Mouse (Mus musculus): ENCODE data around the gene Adss. TPM values are rescaled to one million over a fixed set of nuclear protein-coding genes. Genes with fewer than 3 reads are reported as not detected.
A peak's percentile ranks its signal among the peaks of the same experiment; 100 is the strongest.

The Adss gene
- polyA plus RNA-seq, 1 experiment from 2014 or later = 26.2 TPM

DNA sequence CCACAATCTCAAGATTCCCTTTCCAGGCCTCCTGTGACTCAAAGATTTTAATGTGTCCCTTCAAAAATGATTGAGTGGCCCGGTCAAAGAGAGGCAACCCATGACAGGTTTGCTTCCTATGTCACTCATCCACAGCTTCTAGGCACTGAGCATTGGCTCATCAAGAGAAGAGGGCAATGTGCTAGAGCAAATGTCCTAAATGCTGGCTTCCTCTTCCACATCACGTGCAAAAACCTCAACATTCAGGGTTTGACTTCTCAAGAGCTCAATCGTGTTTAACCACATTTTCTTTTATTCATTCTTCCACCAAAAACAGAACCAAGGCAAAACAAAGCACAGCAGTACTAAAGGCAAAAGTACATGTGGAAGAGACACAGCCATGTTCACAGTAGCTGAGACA, 64.3 kb downstream of the Adss start:
- H3K4me2 ChIP-seq (replicated peaks; ENCODE audit: low read depth) = no peak overlapping the region
- 95% methylated on average over 3 of the region's 3 CpGs for WGBS
- H3K4me1 ChIP-seq (replicated peaks; ENCODE audit: control insufficient read depth, insufficient read depth, low read length) = peaks cover 3% of the 10 kb centered on the region; the same call in 1 of the 2 replicates
- TF ChIP-seq CTCF (IDR thresholded peaks at IDR 0.05; ENCODE audit: low read depth) = no peak
- no peaks in the 10 kb centered on the region for H3K36me3 ChIP-seq (ENCODE audit: control insufficient read depth, insufficient read depth)
- no peak overlapping the region for H3K4me3 ChIP-seq (ENCODE audit: low read depth, low read length)
- no peak overlapping the region for H3K27ac ChIP-seq (ENCODE audit: low read depth, low read length)
- no peaks in the 10 kb centered on the region for H3K9me3 ChIP-seq (ENCODE audit: control insufficient read depth)
- ATAC-seq = no peak
- no peaks in the 10 kb centered on the region for H3K27me3 ChIP-seq (replicated peaks; ENCODE audit: control insufficient read depth, insufficient read depth, low read length)
- H3K9ac ChIP-seq (ENCODE audit: low read depth, low read length) = no peak overlapping the region

DNA sequence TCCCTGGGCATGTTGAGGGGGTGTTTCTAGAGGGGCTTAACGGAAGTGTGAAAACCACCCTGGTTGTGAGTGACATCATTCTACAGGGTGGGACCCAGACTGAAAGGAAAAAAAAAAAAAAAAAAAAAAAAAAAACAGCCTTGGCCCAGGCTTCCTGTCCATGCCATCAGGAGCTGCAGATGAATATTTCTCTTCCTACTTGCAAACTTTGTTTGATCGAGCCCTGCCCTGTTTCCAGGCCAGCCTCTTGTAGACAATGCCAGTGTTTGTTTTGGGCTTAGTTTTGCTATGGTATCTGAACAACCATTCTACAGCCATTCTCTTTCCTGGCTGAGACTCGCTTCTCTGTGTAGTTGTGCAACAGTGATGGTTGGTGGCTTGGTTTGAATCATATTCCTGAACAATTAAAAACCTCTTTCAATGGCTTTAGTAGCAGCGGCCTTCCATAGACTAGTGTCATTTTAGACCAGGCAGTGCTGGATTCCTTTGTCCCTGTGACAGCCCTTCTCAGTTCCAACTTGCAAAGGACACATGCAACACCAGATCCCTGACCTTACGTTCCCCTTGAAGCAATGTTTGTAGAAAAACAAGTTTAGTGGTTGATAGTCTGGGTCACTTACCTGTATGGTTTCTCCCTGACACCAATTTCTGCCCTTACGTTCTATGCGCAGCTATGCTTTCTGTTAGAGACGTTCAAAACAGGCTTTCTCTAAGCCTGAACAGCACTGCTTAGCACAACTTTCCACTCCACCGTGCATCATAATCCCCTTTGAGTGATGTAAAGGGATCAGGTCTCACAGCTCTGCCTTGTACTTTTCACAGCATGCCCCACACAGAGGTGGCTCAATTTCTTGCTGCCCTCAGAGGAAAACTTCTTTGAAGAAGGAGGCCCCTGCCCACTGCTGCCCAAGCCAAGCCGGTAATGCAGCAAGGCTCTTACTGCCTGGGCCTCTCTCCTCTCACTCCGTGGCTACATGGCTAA, 67.0 kb downstream of the Adss start, which contains the start of gene 1700016C15Rik:
Gene 1700016C15Rik, plus strand, starts transcription at position 772 of the 982 bp plus-strand sequence.
- Histone ChIP-seq H3K36me3 (ENCODE audit: control insufficient read depth, insufficient read depth) (no peaks in the 10 kb centered on the region), H3K4me2 (replicated peaks; ENCODE audit: low read depth) (no peak within 1 kb of the TSS), H3K4me1 (replicated peaks; ENCODE audit: control insufficient read depth, insufficient read depth, low read length) (peaks cover 3% of the 10 kb centered on the region; the same call in 1 of the 2 replicates), H3K4me3 (ENCODE audit: low read depth, low read length) (no peak within 1 kb of the TSS), H3K9me3 (ENCODE audit: control insufficient read depth) (no peaks in the 10 kb centered on the region), H3K27ac (ENCODE audit: low read depth, low read length) (no peak within 1 kb of the TSS), H3K27me3 (replicated peaks; ENCODE audit: control insufficient read depth, insufficient read depth, low read length) (no peaks in the 10 kb centered on the region), H3K9ac (ENCODE audit: low read depth, low read length) (no peak within 1 kb of the TSS)
- WGBS = 61% methylated on average over 11 of the region's 11 CpGs
- no peak; the same call in 1 of the 2 replicates for ATAC-seq
- TF ChIP-seq CTCF (IDR thresholded peaks at IDR 0.05; ENCODE audit: low read depth) = no peak

DNA sequence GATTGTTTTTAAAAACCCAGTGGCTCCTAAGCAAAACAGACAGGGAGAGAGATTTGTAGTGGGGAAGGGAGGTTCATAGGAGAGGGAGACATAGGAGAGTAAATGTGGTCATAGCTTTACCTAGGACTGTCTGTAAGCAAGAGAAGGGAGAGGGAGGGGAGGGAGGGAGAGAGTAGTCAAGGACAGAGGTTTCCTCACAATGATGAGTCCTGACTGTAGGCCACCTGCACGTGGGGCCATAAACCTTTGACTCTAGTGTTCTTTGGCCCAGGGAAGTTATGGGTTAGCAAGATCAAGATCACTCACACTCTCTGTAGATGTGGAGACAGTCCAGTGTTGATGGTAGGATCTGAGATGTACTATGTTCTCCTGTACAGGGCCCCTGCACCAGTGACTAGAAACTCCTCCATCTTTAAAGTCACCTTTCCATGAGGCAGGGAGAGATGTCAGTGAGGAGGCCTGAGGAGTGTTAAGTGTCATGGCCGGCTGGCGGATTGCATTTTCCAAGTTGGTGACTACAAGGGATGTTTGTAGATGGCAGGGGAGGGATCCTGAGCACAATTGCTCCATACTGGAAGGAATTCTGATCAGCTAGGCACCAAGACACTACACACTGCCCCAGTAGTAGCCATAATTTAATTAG, 68.3 kb downstream of the Adss start:
- no peaks in the 10 kb centered on the region for H3K36me3 ChIP-seq (ENCODE audit: control insufficient read depth, insufficient read depth)
- no peak for TF ChIP-seq CTCF (IDR thresholded peaks at IDR 0.05; ENCODE audit: low read depth)
- no peak overlapping the region for H3K9ac ChIP-seq (ENCODE audit: low read depth, low read length)
- peak; percentile 78 for ATAC-seq
- H3K9me3 ChIP-seq (ENCODE audit: control insufficient read depth) = no peaks in the 10 kb centered on the region
- peak overlapping the region; percentile 22 for H3K27ac ChIP-seq (ENCODE audit: low read depth, low read length)
- 75% methylated on average over 3 of the region's 3 CpGs for WGBS
- H3K4me2 ChIP-seq (replicated peaks; ENCODE audit: low read depth) = no peak overlapping the region
- H3K4me1 ChIP-seq (replicated peaks; ENCODE audit: control insufficient read depth, insufficient read depth, low read length) = peaks cover 3% of the 10 kb centered on the region; the same call in 1 of the 2 replicates
- H3K27me3 ChIP-seq (replicated peaks; ENCODE audit: control insufficient read depth, insufficient read depth, low read length) = no peaks in the 10 kb centered on the region
- no peak overlapping the region for H3K4me3 ChIP-seq (ENCODE audit: low read depth, low read length)

GRCm38 (mm10) chr1:177726870-177727269, 69.4 kb downstream of the Adss start:
- no peak for ATAC-seq
- 37% methylated on average over 5 of the region's 5 CpGs for WGBS

DNA sequence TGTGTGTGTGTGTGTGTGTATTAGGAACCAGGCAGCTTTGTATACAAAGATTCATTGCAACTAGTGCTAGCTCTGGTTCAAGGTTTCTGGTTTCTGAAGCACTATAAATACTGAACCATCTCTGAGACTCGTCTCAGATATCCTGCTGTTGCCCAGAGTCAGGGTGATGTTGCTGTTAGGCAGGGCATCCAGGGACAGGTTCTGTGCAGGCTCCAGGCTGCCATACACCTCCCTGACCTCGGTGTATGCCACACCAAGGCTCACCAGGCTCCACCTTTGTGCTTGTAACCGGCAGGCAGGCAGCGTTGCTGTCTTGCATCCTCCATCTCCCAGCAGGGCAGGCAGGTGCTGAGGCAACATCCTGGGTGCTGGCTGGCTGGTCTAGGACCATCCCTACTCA, 72.5 kb downstream of the Adss start:
- H3K36me3 ChIP-seq (ENCODE audit: control insufficient read depth, insufficient read depth) = no peaks in the 10 kb centered on the region
- H3K4me1 ChIP-seq (replicated peaks; ENCODE audit: control insufficient read depth, insufficient read depth, low read length) = peaks cover 3% of the 10 kb centered on the region; the same call in 1 of the 2 replicates
- ATAC-seq = no peak
- 66% methylated on average over 4 of the region's 4 CpGs for WGBS
- TF ChIP-seq CTCF (IDR thresholded peaks at IDR 0.05; ENCODE audit: low read depth) = no peak
- H3K4me2 ChIP-seq (replicated peaks; ENCODE audit: low read depth) = no peak overlapping the region
- no peak overlapping the region for H3K27ac ChIP-seq (ENCODE audit: low read depth, low read length)
- no peak overlapping the region for H3K4me3 ChIP-seq (ENCODE audit: low read depth, low read length)
- no peak overlapping the region for H3K9ac ChIP-seq (ENCODE audit: low read depth, low read length)
- H3K27me3 ChIP-seq (replicated peaks; ENCODE audit: control insufficient read depth, insufficient read depth, low read length) = no peaks in the 10 kb centered on the region
- no peaks in the 10 kb centered on the region for H3K9me3 ChIP-seq (ENCODE audit: control insufficient read depth)

More at GRCm38 (mm10) chr1:177726870-177727269, 69.4 kb downstream of the Adss start:
- Histone ChIP-seq H3K27me3 (replicated peaks; ENCODE audit: control insufficient read depth, insufficient read depth, low read length) (no peaks in the 10 kb centered on the region), H3K9me3 (ENCODE audit: control insufficient read depth) (no peaks in the 10 kb centered on the region), H3K9ac (ENCODE audit: low read depth, low read length) (no peak overlapping the region), H3K27ac (ENCODE audit: low read depth, low read length) (peak overlapping the region; percentile 22; the same call in 1 of the 2 replicates), H3K4me2 (replicated peaks; ENCODE audit: low read depth) (no peak overlapping the region), H3K36me3 (ENCODE audit: control insufficient read depth, insufficient read depth) (no peaks in the 10 kb centered on the region), H3K4me1 (replicated peaks; ENCODE audit: control insufficient read depth, insufficient read depth, low read length) (peaks cover 3% of the 10 kb centered on the region; the same call in 1 of the 2 replicates), H3K4me3 (ENCODE audit: low read depth, low read length) (no peak overlapping the region)
- no peak for TF ChIP-seq CTCF (IDR thresholded peaks at IDR 0.05; ENCODE audit: low read depth)

DNA sequence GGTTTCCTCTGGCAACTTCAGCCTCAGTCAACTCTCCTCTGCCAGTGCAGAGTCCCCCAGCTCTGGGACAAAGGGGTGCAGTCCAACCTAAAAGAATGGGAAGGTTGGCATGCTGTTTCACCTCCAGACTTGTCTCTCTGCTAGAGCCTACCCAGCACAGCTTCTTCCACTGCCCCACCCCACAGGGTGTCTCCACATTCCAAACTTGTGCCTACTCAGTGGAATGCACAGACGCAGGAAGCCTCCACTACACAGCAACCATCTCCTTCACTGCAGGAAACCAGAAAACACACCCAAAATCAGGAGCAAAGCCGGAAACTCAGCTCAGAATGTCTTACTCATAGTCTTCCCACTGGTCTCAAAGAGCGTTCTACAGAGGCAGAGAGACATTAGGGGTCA, 77.3 kb downstream of the Adss start:
- Histone ChIP-seq H3K4me1 (replicated peaks; ENCODE audit: control insufficient read depth, insufficient read depth, low read length) (no peaks in the 10 kb centered on the region), H3K4me2 (replicated peaks; ENCODE audit: low read depth) (no peak overlapping the region), H3K27ac (ENCODE audit: low read depth, low read length) (no peak overlapping the region), H3K9ac (ENCODE audit: low read depth, low read length) (no peak overlapping the region), H3K36me3 (ENCODE audit: control insufficient read depth, insufficient read depth) (no peaks in the 10 kb centered on the region), H3K4me3 (ENCODE audit: low read depth, low read length) (no peak overlapping the region), H3K27me3 (replicated peaks; ENCODE audit: control insufficient read depth, insufficient read depth, low read length) (no peaks in the 10 kb centered on the region), H3K9me3 (ENCODE audit: control insufficient read depth) (no peaks in the 10 kb centered on the region)
- ATAC-seq = no peak
- TF ChIP-seq CTCF (IDR thresholded peaks at IDR 0.05; ENCODE audit: low read depth) = no peak
- WGBS = 65% methylated on average over 3 of the region's 3 CpGs
